Mouse (Mus musculus): ENCODE results near the gene Olfr94.
"Not testable (repeated sequence)": the region's sequence is repeated elsewhere in the genome, so short reads cannot be mapped to it uniquely, and the experiment has no call there.

Olfr94 gene

GRCm38 (mm10) chr17:37200894-37201293 lies at the start of gene Olfr94:
Gene Olfr94 (minus strand): TSS chr17:37200994.
- DNase-seq: no peak

GRCm38 (mm10) chr17:37250544-37250943 lies 49.8 kb upstream of the Olfr94 start:
- peak in 1 of 2 experiments; percentile 3 for DNase-seq

DNA sequence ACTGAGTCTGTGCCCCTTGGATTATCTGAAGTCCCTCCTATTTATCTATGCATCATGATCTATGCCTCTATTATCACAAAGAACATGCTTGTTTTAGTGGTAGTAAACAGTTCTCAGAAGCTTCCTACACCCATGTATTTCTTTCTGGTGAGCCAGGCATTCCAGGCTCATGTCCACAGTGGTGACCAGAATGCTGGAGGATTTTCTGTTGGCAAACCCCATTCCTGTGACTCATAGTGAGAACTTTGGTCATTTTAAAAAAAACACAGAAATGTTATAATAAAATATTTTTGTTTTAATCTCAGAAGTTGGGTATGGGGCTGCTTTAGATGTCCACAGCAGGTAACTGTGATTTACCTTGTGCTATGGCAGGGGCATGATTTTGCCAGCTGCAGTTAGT lies 48.7 kb upstream of the Olfr94 start:
- DNase-seq: no peak

DNA sequence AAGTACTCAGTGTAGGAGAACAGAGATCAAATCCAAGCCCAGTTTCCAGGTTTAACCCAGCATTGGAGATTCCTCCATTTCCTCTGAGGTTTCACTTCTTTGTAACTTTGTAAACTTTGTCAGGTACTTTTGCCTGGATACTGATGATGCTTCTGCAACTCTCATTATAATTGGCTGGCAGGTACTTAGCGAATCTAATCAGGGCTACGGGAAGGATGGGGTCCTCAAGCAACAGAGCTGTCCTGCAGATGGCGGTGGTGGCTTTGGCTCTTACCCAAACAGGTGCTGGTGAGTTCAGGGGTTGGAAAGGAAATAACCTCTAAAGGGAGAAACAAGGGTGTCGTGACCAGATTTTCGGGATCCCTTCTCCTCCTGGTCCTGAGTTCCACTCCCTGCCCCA lies 45.9 kb upstream of the Olfr94 start:
- DNase-seq: peak in 1 of 2 experiments; percentile 2

DNA sequence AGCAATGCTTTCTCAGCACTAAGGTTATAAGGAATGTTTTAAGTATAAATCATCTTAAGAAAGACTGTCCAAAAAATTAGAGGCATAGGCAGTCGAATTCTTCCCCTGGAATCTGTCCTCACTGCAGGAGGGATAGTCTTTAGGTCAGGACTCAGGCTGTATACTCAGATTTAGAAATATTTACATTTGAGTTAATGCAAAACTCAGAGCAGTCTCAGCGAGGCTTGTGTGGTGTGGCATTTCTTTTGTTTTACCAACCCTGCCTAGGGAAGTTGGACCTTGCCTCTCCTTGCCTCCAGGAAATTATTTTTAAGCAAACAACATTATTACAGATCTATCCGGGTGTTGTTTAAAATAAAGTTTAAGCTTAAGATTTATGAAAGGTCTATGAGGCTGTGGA lies 41.4 kb upstream of the Olfr94 start:
- no peak for DNase-seq

GRCm38 (mm10) chr17:37237230-37237629 lies 36.4 kb upstream of the Olfr94 start, which contains the start of gene Olfr97:
Gene Olfr97 (minus strand): TSS chr17:37237330.
- not testable (repeated sequence) for DNase-seq

- DNase-seq: no peak
These were observed 21.1 kb upstream of the Olfr94 start for GRCm38 (mm10) chr17:37221879-37222278.

DNA sequence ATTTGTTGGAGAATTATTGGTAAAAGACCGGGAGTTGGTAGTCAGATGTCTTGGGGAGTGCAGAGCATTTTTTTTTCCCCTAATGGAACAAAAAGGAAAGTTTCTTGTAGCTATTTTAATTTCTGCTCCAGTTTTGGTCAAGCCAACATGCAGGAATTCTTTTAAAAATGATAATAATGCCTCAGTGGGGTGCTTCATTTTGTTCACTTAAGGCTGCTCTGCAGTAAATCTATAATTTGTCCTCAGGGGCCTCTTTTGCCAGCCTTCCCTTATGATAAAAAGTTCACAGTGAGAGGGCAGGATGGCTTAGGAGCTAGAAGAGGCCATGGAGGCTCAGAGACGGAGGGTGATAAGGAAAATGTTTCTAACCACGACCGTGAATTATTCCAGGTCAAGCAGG lies 19.1 kb upstream of the Olfr94 start, which contains the start of gene Olfr96:
Gene Olfr96, plus strand, starts transcription at position 301 of the 400 bp plus-strand sequence.
- DNase-seq: no peak

GRCm38 (mm10) chr17:37218486-37218885 lies 17.7 kb upstream of the Olfr94 start:
- no peak for DNase-seq

DNA sequence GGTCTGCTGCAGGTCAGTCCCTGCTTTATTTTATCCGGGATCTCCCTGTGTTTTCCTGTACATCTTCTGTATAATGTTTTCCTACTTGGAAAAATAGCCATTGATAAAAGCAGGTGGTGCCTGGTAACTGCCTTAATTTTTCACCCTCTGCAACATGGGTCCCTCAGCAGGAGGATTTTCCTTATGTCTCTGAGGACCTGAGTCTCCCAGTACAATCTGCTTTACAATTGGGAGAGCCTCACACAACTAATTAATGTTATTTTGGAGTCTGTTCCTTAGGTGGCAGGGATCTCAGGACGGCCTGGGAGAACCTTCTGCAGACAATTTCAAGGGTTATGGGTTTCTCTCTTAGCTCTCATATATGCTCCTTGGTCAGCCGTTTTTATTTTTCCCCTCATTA lies 12.2 kb upstream of the Olfr94 start, which contains the start of gene Olfr95:
Gene Olfr95, minus strand, starts transcription at position 101 of the 400 bp plus-strand sequence.
- no peak for DNase-seq

DNA sequence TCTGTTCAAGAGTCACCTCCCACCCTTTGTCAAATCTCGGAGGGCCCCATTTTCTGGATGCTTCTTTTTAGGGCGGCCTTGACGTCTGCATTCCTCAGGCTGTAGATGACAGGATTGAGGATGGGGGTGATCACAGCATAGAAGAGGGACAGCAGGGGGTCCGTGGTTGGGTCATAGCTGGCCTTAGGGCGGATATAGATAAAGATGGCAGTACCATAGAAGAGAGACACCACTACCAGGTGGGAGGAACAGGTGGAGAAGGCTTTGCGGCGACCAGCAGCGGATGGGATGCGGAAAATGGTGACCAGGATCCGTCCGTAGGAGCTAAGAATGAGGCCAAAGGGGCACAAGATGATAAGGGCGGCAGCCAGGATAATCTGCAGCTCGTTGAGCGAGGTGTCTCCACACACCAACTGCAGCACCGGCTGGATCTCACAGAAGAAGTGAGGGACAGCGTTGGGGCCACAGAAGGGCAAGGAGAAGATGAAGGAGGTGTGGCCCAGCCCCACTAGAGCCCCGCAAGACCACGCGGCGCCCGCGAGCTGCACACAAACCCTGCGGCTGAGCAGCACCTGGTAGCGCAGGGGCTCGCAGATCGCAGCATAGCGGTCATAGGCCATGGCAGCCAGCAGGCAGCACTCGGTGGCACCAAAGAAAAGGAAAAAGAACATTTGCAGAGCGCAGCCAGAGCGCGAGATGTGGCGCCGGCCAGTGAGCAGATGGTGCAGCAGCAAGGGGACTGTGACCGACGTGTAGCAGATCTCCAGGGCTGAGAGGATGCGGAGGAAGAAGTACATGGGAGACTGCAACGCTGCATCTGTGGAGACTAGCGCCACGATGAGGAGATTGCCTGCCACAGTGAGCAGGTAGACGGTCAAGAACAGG lies 10.3 kb upstream of the Olfr94 start:
- DNase-seq: peak; percentile 4 to 7

DNA sequence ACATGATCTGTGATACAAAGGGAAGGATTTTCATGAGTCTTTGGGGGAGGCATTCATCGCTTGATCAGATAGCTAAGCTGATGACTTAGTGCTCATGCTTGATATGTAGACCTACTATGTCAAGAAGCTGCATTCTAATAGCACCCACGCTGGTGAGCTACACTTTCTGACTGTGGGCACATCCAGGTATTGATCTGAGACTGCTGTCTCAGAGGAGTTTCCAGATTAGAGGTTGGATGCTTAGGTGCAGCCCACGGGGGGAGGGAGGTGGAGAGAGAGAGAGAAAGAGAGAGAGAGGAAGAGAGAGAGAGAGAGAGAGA lies 3.1 kb upstream of the Olfr94 start:
- DNase-seq: no peak

DNA sequence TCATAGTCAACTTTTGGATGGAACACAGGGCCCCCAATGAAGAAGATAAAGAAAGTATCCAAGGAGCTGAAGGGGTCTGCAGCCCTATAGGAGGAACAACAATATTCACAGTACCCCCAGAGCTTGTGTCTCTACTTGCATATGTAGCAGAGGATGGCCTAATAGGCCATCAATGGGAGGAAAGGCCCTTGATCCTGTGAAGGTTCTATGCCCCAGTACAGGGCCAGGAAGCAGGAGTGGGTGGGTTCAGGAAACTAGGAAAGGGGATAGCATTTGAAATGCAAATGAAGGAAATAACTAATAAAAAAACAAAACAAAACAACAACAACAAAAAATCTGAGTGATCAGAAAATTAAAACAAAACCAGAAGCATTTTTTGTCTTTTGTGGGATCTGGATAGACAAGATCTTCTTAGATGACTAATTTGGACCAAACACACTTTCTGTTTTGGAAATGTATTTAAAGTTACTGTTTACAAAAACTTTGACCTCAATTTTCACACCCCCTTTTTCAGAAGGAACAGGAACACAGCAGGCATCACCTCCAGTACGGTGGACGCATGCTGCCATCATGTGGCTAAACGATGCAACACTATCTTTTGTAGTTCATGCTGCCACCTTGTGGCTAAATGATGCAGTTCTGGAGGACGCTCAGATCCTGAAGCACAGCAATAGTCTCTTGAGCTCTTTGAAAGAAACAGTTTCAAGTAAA lies 2.6 kb upstream of the Olfr94 start:
- DNase-seq: peak; percentile 70 to 81

- DNase-seq: peak; percentile 4 to 10
These were observed 3.7 kb downstream of the Olfr94 start for GRCm38 (mm10) chr17:37196845-37197724.

GRCm38 (mm10) chr17:37194782-37195181 lies 6.0 kb downstream of the Olfr94 start:
- DNase-seq: no peak

DNA sequence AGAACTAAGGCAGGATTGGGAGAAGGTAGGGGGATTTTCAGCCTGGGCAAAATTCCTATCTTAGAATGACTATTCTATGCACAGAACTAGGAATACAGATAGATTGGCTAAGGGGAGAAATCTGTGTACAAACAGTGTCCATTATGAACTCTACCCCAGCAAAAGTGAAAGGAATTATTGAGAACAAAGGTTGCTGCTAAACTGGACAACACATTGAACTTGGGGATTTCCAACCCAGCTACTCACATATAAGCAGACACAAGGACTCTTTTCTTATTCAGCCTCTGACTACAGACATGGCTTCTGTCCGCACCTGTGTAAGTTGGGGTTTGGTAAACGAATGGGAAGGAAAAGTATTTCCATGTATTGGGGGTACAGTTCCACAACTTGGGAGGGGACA lies 7.1 kb downstream of the Olfr94 start, which contains the start of gene Ubd:
Gene Ubd, plus strand, starts transcription at position 237 of the 400 bp plus-strand sequence.
- no peak for DNase-seq

- no peak for DNase-seq
These were observed 7.8 kb downstream of the Olfr94 start for GRCm38 (mm10) chr17:37193032-37193431.

DNA sequence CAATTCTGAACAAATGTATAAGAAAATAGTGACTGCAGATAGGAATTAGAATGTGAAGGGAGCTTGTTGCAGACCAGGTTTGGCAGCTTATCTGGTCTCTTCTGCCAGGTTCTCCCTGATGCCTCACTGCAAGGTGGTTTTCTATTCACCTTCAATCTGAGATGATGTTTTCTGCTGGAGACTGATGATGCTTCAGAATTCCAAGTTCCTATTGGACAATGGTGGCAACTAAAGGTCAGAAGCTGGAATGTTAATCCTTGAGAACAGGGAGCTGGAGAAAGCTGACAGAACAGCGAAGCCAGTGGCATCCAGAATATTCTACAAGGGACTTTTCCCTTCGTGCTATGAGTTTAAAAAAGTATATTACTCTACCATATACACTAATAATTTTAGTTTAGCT lies 10.1 kb downstream of the Olfr94 start:
- DNase-seq: peak in 1 of 2 experiments; percentile 36

DNA sequence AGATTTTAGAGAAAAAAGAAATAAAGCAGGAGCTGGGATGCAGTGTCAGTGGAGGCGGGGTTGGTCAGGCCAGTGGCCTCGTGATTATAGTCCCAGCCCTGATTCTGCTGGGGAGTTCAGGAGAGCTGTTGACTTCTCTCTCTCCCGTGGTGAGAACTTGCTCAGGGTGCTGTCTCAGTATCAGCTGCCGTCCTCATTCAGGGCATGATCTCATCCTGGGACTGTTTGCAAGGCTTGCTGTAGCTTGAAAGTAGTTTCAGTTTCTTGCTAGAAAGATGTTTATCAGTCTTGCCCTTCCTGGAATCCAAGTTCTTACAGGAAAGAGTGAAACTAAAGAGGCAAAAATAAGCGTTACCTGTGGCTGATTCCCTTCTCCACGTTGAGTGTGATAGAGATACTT lies 15.3 kb downstream of the Olfr94 start:
- DNase-seq: no peak

DNA sequence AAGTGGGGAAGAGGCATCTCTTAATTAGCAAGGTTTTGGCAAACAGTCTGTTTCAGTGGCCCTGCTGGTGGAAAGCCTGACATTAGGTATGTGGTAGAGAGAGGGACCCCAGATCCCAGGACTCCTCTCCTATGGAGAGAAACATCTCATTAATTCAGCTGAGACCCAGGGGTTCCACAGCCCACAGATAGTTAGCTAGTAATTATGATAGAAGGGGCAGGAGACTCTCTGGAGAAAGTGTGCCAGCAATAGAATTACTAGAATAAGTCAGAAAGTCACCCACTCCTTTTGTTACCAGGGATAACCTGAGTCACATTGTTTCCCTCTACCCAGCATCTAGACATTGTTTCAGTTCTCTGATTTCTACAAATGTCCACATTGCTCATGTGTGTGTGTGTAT lies 39.4 kb downstream of the Olfr94 start, which contains the start of gene Olfr93:
Gene Olfr93, minus strand, starts transcription at position 101 of the 400 bp plus-strand sequence.
- no peak for DNase-seq

Measured in cerebellum, postnatal 36 days (tissue).